Mouse (Mus musculus) erythroblast, adult 5-6 weeks (primary cell): Measurements from ENCODE around the gene Rab25. TPM values are rescaled to one million over a fixed set of nuclear protein-coding genes. Genes with fewer than 3 reads are reported as not detected.
A peak's percentile ranks its signal among the peaks of the same experiment; 100 is the strongest.

Experiments used
- ATAC-seq: replicated peaks from 2 replicates; pipeline ENCODE4 v1.8.0; 2016; ENCODE audit warnings: moderate number of reproducible peaks, mild to moderate bottlenecking, moderate TSS enrichment, inconsistent platforms; ENCODE audit not compliant: poor library complexity, low FRiP score, severe bottlenecking
- total RNA-seq, 2 experiments: library from RNA; stranded (forward) in 1 of 2; stranded (reverse) in 1 of 2; fragments of 150-400 nt in 1 of 2; fragments of 200-764, 138-1000 nt in 1 of 2; gene quantifications; 2 replicates each; pipeline versions ENCODE4 v1.2.3 to v1.2.4; 2015 to 2017; ENCODE audit warnings: low replicate concordance in 2 of 2

Gene Rab25
- total RNA-seq, 2 experiments from 2014 or later = not detected

GRCm38 (mm10) chr3:88544514-88544913 is 3.6 kb downstream of the Rab25 start:
- no peak for ATAC-seq

- ATAC-seq = no peak
Observed at GRCm38 (mm10) chr3:88543651-88544410, 4.3 kb downstream of the Rab25 start.

- ATAC-seq = no peak
Observed at GRCm38 (mm10) chr3:88543174-88543573, 4.9 kb downstream of the Rab25 start.

- no peak for ATAC-seq
Observed at GRCm38 (mm10) chr3:88542486-88542885, 5.6 kb downstream of the Rab25 start.

GRCm38 (mm10) chr3:88541622-88542401 is 6.3 kb downstream of the Rab25 start:
- ATAC-seq = no peak

GRCm38 (mm10) chr3:88540085-88540484 is 8.0 kb downstream of the Rab25 start:
- no peak for ATAC-seq

- ATAC-seq = no peak
Observed at GRCm38 (mm10) chr3:88539397-88539796, 8.7 kb downstream of the Rab25 start.

GRCm38 (mm10) chr3:88538271-88539145 is 9.6 kb downstream of the Rab25 start:
- ATAC-seq = no peak

- ATAC-seq = no peak
Observed at GRCm38 (mm10) chr3:88537146-88537545, 11.0 kb downstream of the Rab25 start.

- ATAC-seq = no peak
Observed at GRCm38 (mm10) chr3:88536103-88536930, 11.8 kb downstream of the Rab25 start.

- ATAC-seq = no peak
Observed at GRCm38 (mm10) chr3:88535527-88535926, 12.6 kb downstream of the Rab25 start.

GRCm38 (mm10) chr3:88535005-88535404 is 13.1 kb downstream of the Rab25 start:
- no peak for ATAC-seq

GRCm38 (mm10) chr3:88533706-88534105 is 14.4 kb downstream of the Rab25 start:
- ATAC-seq = no peak

- no peak for ATAC-seq
Observed at GRCm38 (mm10) chr3:88532689-88533511, 15.2 kb downstream of the Rab25 start.

GRCm38 (mm10) chr3:88532299-88532674 is 15.8 kb downstream of the Rab25 start, which contains the start of gene Mex3a:
Gene Mex3a (plus strand): TSS chr3:88532395.
- no peak for ATAC-seq

- peak; percentile 38; the same call in 1 of the 2 replicates for ATAC-seq
Observed at GRCm38 (mm10) chr3:88531348-88532298, 16.5 kb downstream of the Rab25 start.

- ATAC-seq = no peak
Observed at GRCm38 (mm10) chr3:88530082-88530864, 17.8 kb downstream of the Rab25 start.
